Mouse (Mus musculus) adipose tissue, adult 10 weeks (tissue): ENCODE results near the gene Cldn34a. TPM values are rescaled to one million over a fixed set of nuclear protein-coding genes. Genes with fewer than 3 reads are reported as not detected.

Source experiments
- polyA plus RNA-seq: library from polyadenylated mRNA; stranded (reverse); fragments of 350-450 nt; fragmentation: Illumina TruSeq; extraction: RNeasy Lipid Tissue Mini Kit (QIAGEN cat#74804); gene quantifications from one replicate; pipeline ENCODE4 v1.2.3, GENCODE M21; 2014; ENCODE audit warnings: low read depth, low replicate concordance

Gene Cldn34a
- polyA plus RNA-seq = not detected

GRCm38 (mm10) chrX:152563034-152563433, at the start of gene Cldn34a:
TSS of gene Cldn34a (plus strand) at chrX:152563334.

Other genes with a start within 250 kb of the Cldn34a start
- gene Kantr, start 235.8 kb upstream of the Cldn34a start, polyA plus RNA-seq = 10.5 TPM
- gene Tspyl2, start 220.9 kb upstream of the Cldn34a start, polyA plus RNA-seq = 65.4 TPM
- gene Gpr173, start 194.6 kb upstream of the Cldn34a start, polyA plus RNA-seq = 2.1 TPM
- 8.9 TPM for gene Shroom2, start 206.1 kb downstream of the Cldn34a start, polyA plus RNA-seq
- gene Gpr143, start 218.6 kb downstream of the Cldn34a start, polyA plus RNA-seq = not detected